Mouse (Mus musculus) cerebellum, adult 2 months (tissue): ENCODE data around the gene Perp.

Experiments
- CTCF ChIP-seq: fragments of 200-500 bp; IDR thresholded peaks from 2 replicates; pipeline ENCODE4 v1.5.1; 2011; ENCODE audit warnings: low read depth, mild to moderate bottlenecking, control low read depth, low read length, moderate library complexity, borderline replicate concordance; ENCODE audit not compliant: insufficient read depth
- POLR2A ChIP-seq: fragments of 200-500 bp; IDR thresholded peaks from 2 replicates; pipeline ENCODE4 v1.6.1; 2011; ENCODE audit warnings: low read length, control low read depth, borderline replicate concordance; ENCODE audit not compliant: insufficient read depth

DNA sequence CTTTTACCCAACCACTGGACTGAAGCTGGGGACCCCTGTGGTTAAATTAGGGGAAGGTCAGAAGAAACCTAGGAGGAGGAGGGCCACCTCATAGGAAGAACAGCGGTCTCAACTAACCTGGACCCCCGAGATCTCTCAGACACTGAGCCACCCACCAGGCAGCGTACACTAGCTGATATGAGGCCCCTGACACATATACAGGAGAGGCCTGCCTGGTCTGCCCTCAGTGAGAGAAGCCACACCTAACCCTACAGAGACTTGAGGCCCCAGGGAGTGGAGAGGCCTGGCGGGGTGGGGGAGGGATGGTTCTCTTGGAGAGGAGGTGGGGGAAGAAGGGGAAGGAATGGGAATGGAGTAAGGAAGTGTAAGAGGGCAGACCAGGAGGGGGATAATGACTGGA lies 12.4 kb downstream of the Perp start:
- TF ChIP-seq CTCF (no peak), POLR2A (no peak)
